In the genomic region with DNA sequence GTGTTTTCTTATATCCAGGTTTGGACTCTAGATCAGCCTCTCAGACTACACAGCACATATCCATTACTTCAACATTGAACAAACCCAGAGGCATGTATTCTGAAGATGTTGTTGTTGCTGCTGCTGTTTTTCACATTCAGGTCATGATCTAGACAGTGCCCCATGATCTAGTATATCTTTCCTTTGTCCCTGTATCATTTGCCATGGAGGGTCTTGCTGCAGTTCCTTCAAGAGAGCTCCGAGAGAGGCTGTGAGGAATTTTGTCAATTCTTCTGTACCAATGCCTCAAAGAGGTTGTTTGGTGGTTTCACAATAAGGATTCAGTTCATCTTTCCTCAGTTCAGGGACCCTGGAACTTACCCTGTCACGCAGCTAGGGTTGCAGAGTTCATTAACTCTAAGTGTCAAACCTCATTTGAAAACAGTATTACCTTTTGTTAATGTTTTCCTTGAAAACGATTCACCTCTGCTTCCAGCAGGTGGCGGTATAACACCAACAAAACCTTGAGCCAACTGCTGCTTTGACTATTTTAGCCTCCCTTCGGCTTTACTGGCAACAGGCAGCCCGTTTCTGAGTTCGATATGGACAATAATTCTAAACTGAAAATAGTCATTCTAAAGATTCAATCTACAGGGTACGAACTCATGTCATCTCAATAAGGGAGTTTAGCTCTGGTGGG, we compare ENCODE assay signal across 8 mouse cellular contexts.
DNase-seq lines count a peak whose midpoint lies in the region; ATAC-seq and TF ChIP-seq lines count a peak whose summit lies in the region.

No protein-coding gene starts in this region.

- H3K27me3 ChIP-seq in midbrain, embryonic 11.5 days (ENCODE audit: control insufficient read depth, insufficient read depth, low read length): no peaks in the 10 kb centered on the region
- no peaks in the 10 kb centered on the region for H3K27me3 ChIP-seq in small intestine, adult 2 months (ENCODE audit: control insufficient read depth, insufficient read depth, low read length)

- H3K9me3 ChIP-seq in midbrain, embryonic 11.5 days (ENCODE audit: control insufficient read depth, low read length): no peaks in the 10 kb centered on the region

- no peak for TF ChIP-seq POLR2A in small intestine, adult 2 months (IDR thresholded peaks at IDR 0.05; ENCODE audit: low read depth, low read length)

- no peak overlapping the region for H3K4me3 ChIP-seq in midbrain, embryonic 11.5 days (ENCODE audit: low read depth, low read length)
- no peak overlapping the region for H3K4me3 ChIP-seq in small intestine, adult 2 months (ENCODE audit: low read depth, low read length)

- no peak overlapping the region for H3K9ac ChIP-seq in midbrain, embryonic 11.5 days (ENCODE audit: low read length)

- peak; percentile 49 for ATAC-seq in midbrain, embryonic 11.5 days (ENCODE audit: low FRiP score)

- DNase-seq in gastrocnemius, adult 18-20 months (ENCODE audit: low spot score): peak; percentile 19
- DNase-seq in gastrocnemius, adult 8-10 months (ENCODE audit: low spot score in 2 of 2): no peak
- peak; percentile 64 for DNase-seq in cerebellum, adult 11-12 months
- DNase-seq in forelimb bud, embryonic 11.5 days (ENCODE audit: low read depth, low spot score): peak; percentile 71
- peak; percentile 62 for DNase-seq in hindlimb bud, embryonic 11.5 days (ENCODE audit: extremely low spot score, low read depth, low spot score)
- DNase-seq in left cerebral cortex, adult 18-20 months (ENCODE audit: low spot score in 2 of 2): peak; percentile 62 to 73
- peak; percentile 92 for DNase-seq in midbrain, embryonic 11.5 days (ENCODE audit: low spot score, missing footprints)

- no peak overlapping the region for H3K4me2 ChIP-seq in midbrain, embryonic 11.5 days

- WGBS in midbrain, embryonic 11.5 days: 21% methylated on average over 8 of the region's 8 CpGs
- 17% methylated on average over 8 of the region's 8 CpGs for WGBS in small intestine, adult 2 months

- peak; percentile 51; the same call in 1 of the 2 replicates for TF ChIP-seq CTCF in small intestine, adult 2 months (IDR thresholded peaks at IDR 0.05; ENCODE audit: extremely low read depth, insufficient read length, insufficient replicate concordance, low read depth, low read length)

- no peak overlapping the region for H3K27ac ChIP-seq in midbrain, embryonic 11.5 days (ENCODE audit: low read depth, low read length)
- no peak overlapping the region for H3K27ac ChIP-seq in small intestine, adult 2 months (ENCODE audit: insufficient read depth, low read depth, low read length)

- no peaks in the 10 kb centered on the region for H3K4me1 ChIP-seq in midbrain, embryonic 11.5 days (ENCODE audit: control insufficient read depth, insufficient read depth, low read length)
- H3K4me1 ChIP-seq in small intestine, adult 2 months (ENCODE audit: control insufficient read depth, insufficient read depth, insufficient read length, low read length): no peaks in the 10 kb centered on the region

- no peaks in the 10 kb centered on the region for H3K36me3 ChIP-seq in midbrain, embryonic 11.5 days (ENCODE audit: control insufficient read depth, insufficient read depth, low read length)
- H3K36me3 ChIP-seq in small intestine, adult 2 months (ENCODE audit: control insufficient read depth, insufficient read depth, low read length): no peaks in the 10 kb centered on the region

Comparison
In these comparisons a context has a peak if more than half of its experiments do, and no peak if none do; other contexts are left out.
1. DNase-seq: peak in gastrocnemius, adult 18-20 months (single experiment), cerebellum, adult 11-12 months (single experiment), forelimb bud, embryonic 11.5 days (single experiment), hindlimb bud, embryonic 11.5 days (single experiment), left cerebral cortex, adult 18-20 months (2 of 2) and midbrain, embryonic 11.5 days (single experiment); none in gastrocnemius, adult 8-10 months (0 of 2).